Mouse (Mus musculus): ENCODE measurements around the gene Meis1.

The Meis1 gene

GRCm38 (mm10) chr11:19018489-19019203, at the start of gene Meis1:
Gene Meis1, minus strand, starts transcription at chr11:19018985.
- peak; percentile 60 for DNase-seq (ENCODE audit: low read depth, low spot score)

- no peak for DNase-seq (ENCODE audit: low read depth, low spot score)
These were observed 48.5 kb upstream of the Meis1 start for GRCm38 (mm10) chr11:19067334-19067733.

GRCm38 (mm10) chr11:19049276-19049675, 30.5 kb upstream of the Meis1 start:
- DNase-seq (ENCODE audit: low read depth, low spot score): no peak

- DNase-seq (ENCODE audit: low read depth, low spot score): no peak
These were observed 17.9 kb upstream of the Meis1 start for GRCm38 (mm10) chr11:19036595-19037166.

GRCm38 (mm10) chr11:19026581-19027561, 8.1 kb upstream of the Meis1 start:
- DNase-seq (ENCODE audit: low read depth, low spot score): no peak

- no peak for DNase-seq (ENCODE audit: low read depth, low spot score)
These were observed 7.3 kb upstream of the Meis1 start for GRCm38 (mm10) chr11:19025976-19026520.

- no peak for DNase-seq (ENCODE audit: low read depth, low spot score)
These were observed 5.9 kb upstream of the Meis1 start for GRCm38 (mm10) chr11:19024496-19025265.

GRCm38 (mm10) chr11:19023356-19023755, 4.6 kb upstream of the Meis1 start:
- no peak for DNase-seq (ENCODE audit: low read depth, low spot score)

GRCm38 (mm10) chr11:19022576-19022975, 3.8 kb upstream of the Meis1 start:
- DNase-seq (ENCODE audit: low read depth, low spot score): no peak

- DNase-seq (ENCODE audit: low read depth, low spot score): no peak
These were observed 2.3 kb upstream of the Meis1 start for GRCm38 (mm10) chr11:19020951-19021710.

- peak; percentile 61 for DNase-seq (ENCODE audit: low read depth, low spot score)
These were observed 1.6 kb upstream of the Meis1 start for GRCm38 (mm10) chr11:19020371-19020824.

GRCm38 (mm10) chr11:19019204-19020171, 703 bp upstream of the Meis1 start:
- DNase-seq (ENCODE audit: low read depth, low spot score): no peak

GRCm38 (mm10) chr11:19017719-19018413, 919 bp downstream of the Meis1 start:
- no peak for DNase-seq (ENCODE audit: low read depth, low spot score)

- no peak for DNase-seq (ENCODE audit: low read depth, low spot score)
These were observed 1.5 kb downstream of the Meis1 start for GRCm38 (mm10) chr11:19017262-19017661.

- no peak for DNase-seq (ENCODE audit: low read depth, low spot score)
These were observed 2.1 kb downstream of the Meis1 start for GRCm38 (mm10) chr11:19016481-19017220.

- DNase-seq (ENCODE audit: low read depth, low spot score): no peak
These were observed 2.9 kb downstream of the Meis1 start for GRCm38 (mm10) chr11:19015731-19016461.

- no peak for DNase-seq (ENCODE audit: low read depth, low spot score)
These were observed 3.4 kb downstream of the Meis1 start for GRCm38 (mm10) chr11:19015381-19015730.
